Mouse (Mus musculus) myocyte (in vitro differentiated cells): ENCODE measurements around the gene Kcnb1. TPM values are rescaled to one million over a fixed set of nuclear protein-coding genes. Genes with fewer than 3 reads are reported as not detected.

Experiments used
- H3K27me3 ChIP-seq: one replicate; pipeline ENCODE4 v1.6.1; 2011; ENCODE audit not compliant: control insufficient read depth, insufficient read depth, insufficient read length
- H3K36me3 ChIP-seq: one replicate; pipeline ENCODE4 v1.6.1; 2011; ENCODE audit not compliant: control insufficient read depth, insufficient read depth
- H3K4me2 ChIP-seq: one replicate; pipeline ENCODE4 v1.6.1; 2011; ENCODE audit warnings: low read depth, control low read depth
- H3K4me3 ChIP-seq: one replicate; pipeline ENCODE4 v1.5.1; 2011; ENCODE audit warnings: mild to moderate bottlenecking, control low read depth, moderate library complexity
- H3K79me2 ChIP-seq: one replicate; pipeline ENCODE4 v1.6.1; 2011; ENCODE audit not compliant: control insufficient read depth, insufficient read depth
- H3ac ChIP-seq: one replicate; pipeline ENCODE4 v1.6.1; 2011; ENCODE audit not compliant: control insufficient read depth, insufficient read length
- CEBPB ChIP-seq: IDR thresholded peaks from 2 replicates; pipeline ENCODE4 v1.6.1; 2011; ENCODE audit warnings: mild to moderate bottlenecking, moderate library complexity; ENCODE audit not compliant: poor library complexity, insufficient read depth, severe bottlenecking
- E2F4 ChIP-seq: IDR thresholded peaks from one replicate; pipeline ENCODE4 v1.6.1; 2011; ENCODE audit warnings: mild to moderate bottlenecking, control low read depth, moderate library complexity; ENCODE audit not compliant: insufficient read depth
- MAX ChIP-seq: IDR thresholded peaks from one replicate; pipeline ENCODE4 v1.6.1; 2011; ENCODE audit warnings: low read depth, mild to moderate bottlenecking, control low read depth
- MYOD1 ChIP-seq, 3 experiments: IDR thresholded peaks; one replicate each; pipeline ENCODE4 v1.6.1; 2011; ENCODE audit warnings: control low read depth in 2 of 3, low read depth in 2 of 3, mild to moderate bottlenecking in 2 of 3, moderate library complexity in 1 of 3; ENCODE audit not compliant: insufficient read length in 2 of 3, control insufficient read depth in 1 of 3
- MYOG ChIP-seq, 3 experiments: IDR thresholded peaks; one replicate each; pipeline ENCODE4 v1.6.1; 2011; ENCODE audit warnings: control low read depth in 2 of 3, low read depth in 2 of 3, mild to moderate bottlenecking in 2 of 3; ENCODE audit not compliant: insufficient read length in 2 of 3, control insufficient read depth in 1 of 3, insufficient read depth in 1 of 3
- POLR2A ChIP-seq: IDR thresholded peaks from one replicate; pipeline ENCODE4 v1.6.1; 2011; ENCODE audit warnings: low read depth, mild to moderate bottlenecking, control low read depth, moderate library complexity; ENCODE audit not compliant: insufficient read length
- POLR2AphosphoS2 ChIP-seq: IDR thresholded peaks from one replicate; pipeline ENCODE4 v1.6.1; 2011; ENCODE audit warnings: low read depth, control low read depth; ENCODE audit not compliant: insufficient read length
- REST ChIP-seq: IDR thresholded peaks from one replicate; pipeline ENCODE4 v1.6.1; 2011; ENCODE audit warnings: mild to moderate bottlenecking, control low read depth, moderate library complexity; ENCODE audit not compliant: insufficient read depth, insufficient read length
- SRF ChIP-seq: IDR thresholded peaks from one replicate; pipeline ENCODE4 v1.6.1; 2011; ENCODE audit warnings: low read depth; ENCODE audit not compliant: control insufficient read depth, insufficient read length
- TCF12 ChIP-seq: IDR thresholded peaks from one replicate; pipeline ENCODE4 v1.6.1; 2011; ENCODE audit warnings: mild to moderate bottlenecking, control low read depth; ENCODE audit not compliant: poor library complexity, insufficient read depth, severe bottlenecking
- TCF3 ChIP-seq: IDR thresholded peaks from one replicate; pipeline ENCODE4 v1.6.1; 2011; ENCODE audit warnings: low read depth, control low read depth; ENCODE audit not compliant: insufficient read length
- USF1 ChIP-seq: IDR thresholded peaks from one replicate; pipeline ENCODE4 v1.6.1; 2011; ENCODE audit warnings: low read depth, mild to moderate bottlenecking, control low read depth, moderate library complexity
- polyA plus RNA-seq: library from polyadenylated mRNA; unstranded; fragments of >200 nt; fragmentation: generic; extraction: Trizol; gene quantifications from one replicate; pipeline ENCODE4 v1.2.1, GENCODE M21; 2012; ENCODE audit warnings: missing spikeins

The Kcnb1 gene
- polyA plus RNA-seq, 1 experiment = 0.42 TPM

DNA sequence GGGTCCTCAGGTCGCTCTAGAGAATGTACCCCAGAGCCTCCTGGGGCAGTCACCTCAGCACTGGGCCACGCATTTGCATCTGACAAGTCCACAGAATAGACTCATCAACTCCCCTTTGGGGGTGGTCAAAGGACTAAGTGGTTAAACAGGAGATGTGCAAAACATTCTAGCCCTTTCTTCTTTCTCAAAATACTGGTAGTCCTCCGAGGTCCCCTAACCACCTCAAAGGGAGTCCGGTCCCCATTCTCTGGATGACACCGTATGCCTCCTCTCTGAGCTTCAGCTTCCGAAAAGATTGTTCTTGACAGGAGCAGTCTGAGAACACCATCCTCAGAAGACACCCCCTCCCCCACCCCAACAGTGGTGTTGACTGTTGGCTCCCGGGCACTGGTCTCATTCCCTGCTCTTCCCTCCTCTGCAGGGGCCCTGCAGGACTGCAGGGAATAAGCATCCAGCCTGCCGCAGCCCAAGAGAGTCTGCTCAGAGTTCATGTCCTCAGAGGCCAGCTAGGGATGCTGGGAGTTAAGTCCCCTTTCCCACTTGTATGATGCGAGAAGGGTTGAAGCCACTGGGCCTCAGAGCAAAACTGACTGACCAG lies 33.7 kb downstream of the Kcnb1 start:
- Histone ChIP-seq H3K79me2 (no peaks in the 10 kb centered on the region), H3ac (no peak overlapping the region), H3K27me3 (peaks cover 43% of the 10 kb centered on the region), H3K36me3 (no peaks in the 10 kb centered on the region), H3K4me2 (no peak overlapping the region), H3K4me3 (no peak overlapping the region)
- TF ChIP-seq SRF (no peak), USF1 (no peak), MYOD1 (IDR thresholded peaks at IDR 0.05; ENCODE audit: control insufficient read depth in 1 of 3, insufficient read length in 2 of 3, low read depth in 2 of 3) (no peak), MYOG (IDR thresholded peaks at IDR 0.05; ENCODE audit: control insufficient read depth in 1 of 3, insufficient read depth in 1 of 3, insufficient read length in 2 of 3, low read depth in 2 of 3) (no peak), TCF3 (no peak), TCF12 (no peak), CEBPB (no peak), REST (no peak), E2F4 (no peak), MAX (no peak), POLR2AphosphoS2 (no peak)

DNA sequence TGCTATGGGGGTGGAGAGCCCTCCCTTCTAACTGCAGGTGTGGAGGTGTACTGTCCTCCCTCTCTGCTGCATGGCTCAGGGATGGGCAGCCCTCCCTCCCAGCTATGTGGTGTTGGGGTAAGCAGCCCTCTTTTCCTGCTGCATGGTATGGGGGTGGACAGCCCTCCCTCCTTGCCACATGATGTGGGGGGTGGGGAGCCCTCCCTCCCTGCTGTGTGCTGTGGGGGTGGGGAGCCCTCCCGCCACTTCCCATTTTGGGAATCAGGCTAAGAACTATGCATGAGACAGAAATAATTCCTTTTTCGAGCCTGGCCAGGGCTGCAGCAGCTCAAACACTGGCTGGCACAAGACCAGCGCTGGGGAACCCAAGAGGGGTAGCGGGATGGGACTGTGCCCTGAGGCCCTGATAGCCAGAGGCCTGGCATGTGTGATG lies 34.4 kb downstream of the Kcnb1 start:
- Histone ChIP-seq H3K4me3 (no peak overlapping the region), H3ac (no peak overlapping the region), H3K79me2 (no peaks in the 10 kb centered on the region), H3K4me2 (no peak overlapping the region), H3K27me3 (peaks cover 43% of the 10 kb centered on the region), H3K36me3 (no peaks in the 10 kb centered on the region)
- TF ChIP-seq TCF3 (no peak), MYOD1 (IDR thresholded peaks at IDR 0.05; ENCODE audit: control insufficient read depth in 1 of 3, insufficient read length in 2 of 3, low read depth in 2 of 3) (no peak), POLR2AphosphoS2 (no peak), USF1 (no peak), REST (no peak), CEBPB (no peak), E2F4 (no peak), TCF12 (no peak), POLR2A (no peak), MAX (no peak), SRF (no peak), MYOG (IDR thresholded peaks at IDR 0.05; ENCODE audit: control insufficient read depth in 1 of 3, insufficient read depth in 1 of 3, insufficient read length in 2 of 3, low read depth in 2 of 3) (no peak)

DNA sequence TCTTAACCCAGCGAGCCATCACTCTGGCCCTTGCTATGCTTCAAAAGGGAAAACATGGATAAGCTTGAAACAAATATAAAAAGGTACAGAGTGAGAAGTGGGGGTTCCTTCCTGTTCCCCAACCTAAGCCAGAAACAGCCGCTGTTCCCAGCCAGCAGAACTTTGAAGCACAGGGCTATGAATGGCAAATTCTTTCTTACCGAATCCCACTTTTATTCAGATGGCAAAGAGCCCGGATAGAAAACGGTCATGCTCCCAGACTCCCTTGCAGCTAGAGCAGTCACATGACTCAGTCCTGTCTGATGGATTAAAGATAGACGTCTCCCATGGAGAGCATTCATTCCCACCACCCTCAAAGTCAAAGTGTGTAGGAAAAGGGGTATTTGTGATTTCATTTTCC lies 39.1 kb downstream of the Kcnb1 start:
- H3K4me3 ChIP-seq = no peak overlapping the region
- TF ChIP-seq USF1 = peak; percentile 4
- no peak for TF ChIP-seq REST
- no peak for TF ChIP-seq TCF12
- no peak for TF ChIP-seq CEBPB
- H3ac ChIP-seq = no peak overlapping the region
- H3K4me2 ChIP-seq = no peak overlapping the region
- no peaks in the 10 kb centered on the region for H3K36me3 ChIP-seq
- no peaks in the 10 kb centered on the region for H3K79me2 ChIP-seq
- H3K27me3 ChIP-seq = peaks cover 44% of the 10 kb centered on the region

DNA sequence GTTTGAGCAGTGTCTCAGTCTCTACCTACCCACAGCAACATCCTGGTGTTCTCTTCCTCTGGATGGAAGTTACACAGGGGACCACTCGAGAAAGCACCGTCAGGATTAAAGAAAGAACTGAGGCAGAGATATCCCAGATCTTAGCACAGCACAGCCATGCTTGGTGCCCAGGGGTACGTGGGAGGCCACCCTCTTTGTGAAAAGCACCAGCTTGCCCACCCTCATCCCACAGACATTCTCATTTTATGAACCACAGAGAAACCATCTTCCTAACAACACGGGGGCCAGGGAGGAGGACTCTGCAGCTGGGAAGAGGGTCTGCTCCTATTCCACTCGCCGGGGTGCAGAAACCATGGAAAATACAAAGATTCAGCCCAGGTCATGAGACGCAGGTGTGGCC lies 39.8 kb downstream of the Kcnb1 start:
- TF ChIP-seq POLR2A (no peak), TCF3 (no peak), SRF (no peak), REST (no peak), MYOD1 (IDR thresholded peaks at IDR 0.05; ENCODE audit: control insufficient read depth in 1 of 3, insufficient read length in 2 of 3, low read depth in 2 of 3) (no peak), POLR2AphosphoS2 (no peak), E2F4 (no peak), MAX (no peak), TCF12 (no peak), CEBPB (no peak), USF1 (no peak), MYOG (IDR thresholded peaks at IDR 0.05; ENCODE audit: control insufficient read depth in 1 of 3, insufficient read depth in 1 of 3, insufficient read length in 2 of 3, low read depth in 2 of 3) (no peak)
- H3K4me3 ChIP-seq = no peak overlapping the region
- H3ac ChIP-seq = no peak overlapping the region
- no peaks in the 10 kb centered on the region for H3K36me3 ChIP-seq
- no peak overlapping the region for H3K4me2 ChIP-seq
- peaks cover 44% of the 10 kb centered on the region for H3K27me3 ChIP-seq
- H3K79me2 ChIP-seq = no peaks in the 10 kb centered on the region

DNA sequence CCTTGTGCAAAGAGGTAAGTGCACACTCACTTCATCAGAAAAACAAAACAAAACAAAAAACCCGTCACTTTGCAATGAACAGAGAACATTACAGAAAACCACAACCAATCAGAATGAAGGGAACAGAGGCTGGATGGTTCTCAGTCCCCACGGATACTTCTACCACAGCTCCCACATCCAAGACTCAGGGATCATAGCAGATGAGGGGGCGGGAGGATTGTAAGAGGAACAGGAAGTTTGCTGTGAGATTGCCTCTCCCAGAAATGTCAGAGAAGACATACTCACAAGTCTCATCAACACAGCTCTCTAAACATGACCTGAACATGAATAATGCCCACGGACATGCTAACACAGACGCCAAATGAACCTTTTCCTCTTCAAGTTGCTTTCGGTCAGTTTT lies 40.9 kb downstream of the Kcnb1 start:
- TF ChIP-seq MYOG (IDR thresholded peaks at IDR 0.05; ENCODE audit: control insufficient read depth in 1 of 3, insufficient read depth in 1 of 3, insufficient read length in 2 of 3, low read depth in 2 of 3) (no peak), USF1 (no peak), MYOD1 (IDR thresholded peaks at IDR 0.05; ENCODE audit: control insufficient read depth in 1 of 3, insufficient read length in 2 of 3, low read depth in 2 of 3) (no peak), REST (no peak), CEBPB (no peak), E2F4 (no peak), POLR2AphosphoS2 (no peak), TCF12 (no peak), TCF3 (no peak), MAX (no peak), SRF (no peak), POLR2A (no peak)
- no peaks in the 10 kb centered on the region for H3K79me2 ChIP-seq
- no peak overlapping the region for H3ac ChIP-seq
- H3K4me2 ChIP-seq = no peak overlapping the region
- H3K36me3 ChIP-seq = no peaks in the 10 kb centered on the region
- peaks cover 45% of the 10 kb centered on the region for H3K27me3 ChIP-seq
- no peak overlapping the region for H3K4me3 ChIP-seq
